Mouse (Mus musculus) brain, adult 2 months (tissue): ENCODE data around the gene Cyb5d1.

Experiments
- DNase-seq: peaks from one replicate; pipeline ENCODE4 v3.0.0; 2011; ENCODE audit warnings: low read depth, low spot score

The Cyb5d1 gene

DNA sequence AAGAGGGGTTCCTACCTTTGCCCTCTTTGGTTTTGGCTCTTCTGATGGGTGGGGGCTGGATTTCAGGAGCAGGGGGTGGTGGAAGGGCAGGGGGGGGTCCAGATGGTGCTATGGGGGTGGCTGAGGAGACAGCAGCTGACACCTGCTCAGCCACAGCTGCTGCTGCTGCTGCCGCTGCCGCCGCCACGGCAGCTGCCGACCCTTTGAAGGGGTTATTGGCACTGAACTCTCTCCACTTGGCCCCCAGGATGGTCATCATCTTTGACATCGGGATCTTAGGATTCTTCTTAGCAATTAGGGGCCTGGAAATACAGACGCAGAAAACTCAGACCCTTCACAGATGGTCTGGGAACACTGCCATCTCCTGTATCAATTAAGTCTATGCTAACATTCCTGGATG, 33.4 kb downstream of the Cyb5d1 start:
- DNase-seq, result no peak

GRCm38 (mm10) chr11:69357690-69358089, 37.7 kb downstream of the Cyb5d1 start:
- no peak for DNase-seq

DNA sequence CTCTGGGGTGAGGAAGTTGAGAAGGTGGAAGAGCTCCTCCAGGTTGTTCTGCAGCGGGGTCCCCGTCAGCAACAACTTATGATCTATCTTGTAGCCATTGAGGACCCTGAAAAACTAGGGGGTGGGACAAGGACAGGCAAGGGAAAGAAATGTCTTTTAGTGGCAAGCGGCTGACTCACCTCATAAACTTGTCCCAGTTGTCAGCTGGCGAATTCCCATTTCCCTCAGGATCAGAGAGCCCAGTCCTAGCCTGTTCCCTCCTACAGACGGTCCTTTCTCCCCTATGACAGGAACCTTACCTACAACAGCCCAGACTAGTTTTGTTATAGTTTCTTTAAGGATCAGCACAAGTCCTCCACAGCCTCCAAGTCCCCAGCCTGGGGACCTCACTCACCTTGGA, 38.9 kb downstream of the Cyb5d1 start:
- DNase-seq, result no peak

DNA sequence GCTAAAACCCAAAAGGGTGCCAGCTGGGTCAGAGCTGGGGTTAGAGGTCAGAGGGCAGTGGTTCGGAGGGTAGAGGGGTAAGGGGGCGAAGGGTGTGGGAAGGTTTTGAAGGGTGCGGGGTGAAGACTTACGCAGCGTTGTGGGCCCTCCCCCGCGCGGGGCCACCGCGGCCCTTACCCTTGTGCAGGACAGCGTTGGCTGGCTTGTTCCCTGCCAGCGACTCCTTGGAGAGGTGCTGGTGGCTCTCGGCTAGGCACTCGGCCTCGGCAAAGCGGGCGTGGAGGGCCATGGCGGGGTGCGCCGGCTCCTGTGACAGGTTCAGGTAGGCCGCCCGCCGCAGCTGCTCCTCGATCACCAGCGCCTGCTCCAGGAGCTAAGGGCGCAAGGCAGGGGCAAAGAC, 49.0 kb downstream of the Cyb5d1 start:
- no peak for DNase-seq
